Comparison of ENCODE assay signal across 10 mouse cellular contexts in the genomic region with DNA sequence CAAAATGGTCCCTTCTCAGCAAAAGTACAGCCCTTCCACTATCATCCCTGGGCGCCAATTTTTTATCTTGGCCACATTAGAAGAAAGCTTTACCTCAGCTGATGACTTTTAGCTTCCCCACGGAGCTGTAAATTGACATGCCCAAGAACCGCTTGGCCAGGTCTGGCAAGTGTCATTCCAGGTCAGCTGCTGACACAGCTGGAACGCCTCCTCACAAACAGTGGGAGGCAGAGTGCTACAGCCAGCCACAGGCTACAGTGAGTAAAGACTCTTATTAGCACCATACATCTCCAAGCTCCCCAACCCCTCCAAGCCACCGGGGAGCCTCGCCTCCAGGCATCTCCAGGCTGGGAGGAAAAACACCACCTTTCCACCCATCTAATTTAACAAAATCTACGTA. TPM values are rescaled to one million over a fixed set of nuclear protein-coding genes. Genes with fewer than 3 reads are reported as not detected.
DNase-seq lines count a peak whose midpoint lies in the region; ATAC-seq and TF ChIP-seq lines count a peak whose summit lies in the region.
"Had no signal": no experiment of that assay in that cellular context is flagged by ENCODE, and none has a peak within 500 bp of the region (broad histone marks: within the 10 kb centered on the region; RNA-seq: fewer than 3 reads in every experiment).

No protein-coding gene starts in this region.

- DNase-seq in cerebellum, postnatal 25 days, result peak; percentile 22 to 37
- DNase-seq in cerebellum, adult 11 months, result no peak
- DNase-seq in neural tube, embryonic 10.5 days (ENCODE audit: extremely low spot score, low spot score), result no peak
- DNase-seq in kidney, adult 11 months, result peak; percentile 64
- peak; percentile 42 for DNase-seq in skeletal muscle tissue, adult 2 months (ENCODE audit: low read depth, low spot score)
- DNase-seq in spleen, adult 18-20 months, result no peak
- no peak for DNase-seq in stomach, postnatal 0 days (ENCODE audit: low spot score)

- no peak for TF ChIP-seq EP300 in stomach, postnatal 0 days (optimal IDR thresholded peaks at IDR 0.05)

- H3K4me1 ChIP-seq in neural tube, embryonic 14.5 days (ENCODE audit: control insufficient read depth, insufficient read depth, low read length), result no peaks in the 10 kb centered on the region
- no peaks in the 10 kb centered on the region for H3K4me1 ChIP-seq in stomach, postnatal 0 days (replicated peaks; ENCODE audit: control insufficient read depth, insufficient read depth)

- H3K36me3 ChIP-seq in neural tube, embryonic 14.5 days (ENCODE audit: control insufficient read depth, insufficient read depth, low read length), result no peaks in the 10 kb centered on the region
- no peaks in the 10 kb centered on the region for H3K36me3 ChIP-seq in stomach, postnatal 0 days (ENCODE audit: control insufficient read depth, insufficient read depth, low read length)
- H3K36me3 ChIP-seq: embryonic facial prominence, embryonic 15.5 days; limb, embryonic 13.5 days had no signal

- H3K9me3 ChIP-seq in neural tube, embryonic 14.5 days (ENCODE audit: control insufficient read depth, low read length), result no peaks in the 10 kb centered on the region
- no peaks in the 10 kb centered on the region for H3K9me3 ChIP-seq in stomach, postnatal 0 days (ENCODE audit: control insufficient read depth, low read length)
- H3K9me3 ChIP-seq: embryonic facial prominence, embryonic 15.5 days; limb, embryonic 13.5 days had no signal

- H3K4me2 ChIP-seq in neural tube, embryonic 14.5 days (ENCODE audit: low read depth, low read length), result no peak overlapping the region
- H3K4me2 ChIP-seq in stomach, postnatal 0 days (replicated peaks; ENCODE audit: low read depth), result no peak overlapping the region
- H3K4me2 ChIP-seq: embryonic facial prominence, embryonic 15.5 days; limb, embryonic 13.5 days had no signal

- H3K9ac ChIP-seq in neural tube, embryonic 14.5 days (replicated peaks; ENCODE audit: low read depth, low read length), result no peak overlapping the region
- H3K9ac ChIP-seq in stomach, postnatal 0 days (ENCODE audit: low read length), result no peak overlapping the region
- H3K9ac ChIP-seq: embryonic facial prominence, embryonic 15.5 days; limb, embryonic 13.5 days had no signal

- 0 out of 2 replicates have a peak, but pooled peaks have one; percentile 41 for ATAC-seq in neural tube, embryonic 14.5 days (ENCODE audit: low read depth)
- no peak for ATAC-seq in stomach, postnatal 0 days (ENCODE audit: low FRiP score, low TSS enrichment)

- 33% methylated on average over 7 of the region's 7 CpGs for WGBS in neural tube, embryonic 14.5 days
- 26% methylated on average over 7 of the region's 7 CpGs for WGBS in stomach, postnatal 0 days

- no peaks in the 10 kb centered on the region for H3K27me3 ChIP-seq in neural tube, embryonic 14.5 days (ENCODE audit: control insufficient read depth, insufficient read depth, low read length)
- H3K27me3 ChIP-seq in stomach, postnatal 0 days (ENCODE audit: control insufficient read depth, insufficient read depth, low read length), result no peaks in the 10 kb centered on the region
- H3K27me3 ChIP-seq: embryonic facial prominence, embryonic 15.5 days; limb, embryonic 13.5 days had no signal

- H3K27ac ChIP-seq in neural tube, embryonic 14.5 days (ENCODE audit: low read depth, low read length), result no peak overlapping the region
- no peak overlapping the region for H3K27ac ChIP-seq in stomach, postnatal 0 days (replicated peaks)
- H3K27ac ChIP-seq: embryonic facial prominence, embryonic 15.5 days; limb, embryonic 13.5 days had no signal

- TF ChIP-seq CTCF in stomach, postnatal 0 days (IDR thresholded peaks at IDR 0.05; ENCODE audit: low read depth), result no peak

- H3K4me3 ChIP-seq in neural tube, embryonic 14.5 days (ENCODE audit: low read depth, low read length), result no peak overlapping the region
- no peak overlapping the region for H3K4me3 ChIP-seq in stomach, postnatal 0 days (ENCODE audit: low read depth, low read length)
- H3K4me3 ChIP-seq: embryonic facial prominence, embryonic 15.5 days; limb, embryonic 13.5 days had no signal

RNA-seq across cellular contexts. Expression of gene Bzw1, which starts 51.1 kb away (rescaled TPM):
- 371 and 387 TPM in 2 replicates for polyA plus RNA-seq in neural tube, embryonic 14.5 days (2014; fragmentation: Nextera tagmentation; extraction: Ambion mirVana)
- polyA plus RNA-seq in stomach, postnatal 0 days (2015; fragmentation: Nextera tagmentation; extraction: Ambion mirVana), result 192 and 230 TPM in 2 replicates

Comparison
In these comparisons a context has a peak if more than half of its experiments do, and no peak if none do; other contexts are left out.
1. DNase-seq: peak in cerebellum, postnatal 25 days (2 of 2), kidney, adult 11 months (single experiment) and skeletal muscle tissue, adult 2 months (single experiment); none in cerebellum, adult 11 months (single experiment), neural tube, embryonic 10.5 days (single experiment), spleen, adult 18-20 months (0 of 2) and stomach, postnatal 0 days (single experiment).